Mouse (Mus musculus) stomach, embryonic 16.5 days (tissue): ENCODE data around the gene Ptprr. TPM values are rescaled to one million over a fixed set of nuclear protein-coding genes. Genes with fewer than 3 reads are reported as not detected.

Experiments used
- ATAC-seq: fragments of 200-750 bp; cut with Nextera tagmentation; 2 replicates; pipeline ENCODE4 v1.8.0; 2017; ENCODE audit warnings: moderate number of reproducible peaks, moderate TSS enrichment; ENCODE audit not compliant: insufficient read depth, low FRiP score
- H3K27ac ChIP-seq: fragments of 300-500 bp; sonication (generic); 2 replicates; pipeline ENCODE4 v1.5.1; 2014; ENCODE audit warnings: low read length
- H3K27me3 ChIP-seq: fragments of 300-500 bp; sonication (generic); 2 replicates; pipeline ENCODE4 v1.6.1; 2014; ENCODE audit warnings: low read length, control low read depth, mixed read lengths; ENCODE audit not compliant: control insufficient read depth, insufficient read depth
- H3K36me3 ChIP-seq: fragments of 300-500 bp; sonication (generic); 2 replicates; pipeline ENCODE4 v1.6.1; 2014; ENCODE audit warnings: low read length; ENCODE audit not compliant: control insufficient read depth, insufficient read depth
- H3K4me1 ChIP-seq: fragments of 300-500 bp; sonication (generic); 2 replicates; pipeline ENCODE4 v1.6.1; 2014; ENCODE audit warnings: low read length, control low read depth, mixed read lengths; ENCODE audit not compliant: control insufficient read depth, insufficient read depth
- H3K4me2 ChIP-seq: fragments of 300-500 bp; sonication (generic); 2 replicates; pipeline ENCODE4 v1.6.1; 2014; ENCODE audit warnings: low read depth, low read length, mixed read lengths
- H3K4me3 ChIP-seq: fragments of 300-500 bp; sonication (generic); replicated peaks from 2 replicates; pipeline ENCODE4 v1.5.1; 2014; ENCODE audit warnings: mild to moderate bottlenecking, low read length
- H3K9ac ChIP-seq: fragments of 300-500 bp; sonication (generic); 2 replicates; pipeline ENCODE4 v1.6.1; 2014; ENCODE audit warnings: low read length
- H3K9me3 ChIP-seq: fragments of 300-500 bp; sonication (generic); replicated peaks from 2 replicates; pipeline ENCODE4 v1.6.1; 2016; ENCODE audit warnings: low read length, control low read depth; ENCODE audit not compliant: control insufficient read depth
- WGBS: fragments of 180-500 bp; shearing (Covaris S2); extraction: QIAGEN DNeasy Blood & Tissue Kit; methylation state at CpG from one replicate; pipeline ENCODE4 v1.1.7; 2014; 5-methylcytosine and 5-hydroxymethylcytosine counted together
- polyA plus RNA-seq: library from polyadenylated mRNA; unstranded; fragments of >200 nt; fragmentation: Nextera tagmentation; extraction: Ambion mirVana; gene quantifications from 2 replicates; pipeline ENCODE4 v1.2.1, GENCODE M21; 2015

Ptprr gene
- polyA plus RNA-seq, 1 experiment from 2014 or later, result 2.3 TPM

GRCm38 (mm10) chr10:116309460-116309859 is 291.4 kb downstream of the Ptprr start:
- H3K9ac ChIP-seq, result no peak overlapping the region
- ATAC-seq, result no peak
- no peaks in the 10 kb centered on the region for H3K36me3 ChIP-seq
- no peak overlapping the region for H3K4me2 ChIP-seq
- H3K4me1 ChIP-seq, result no peaks in the 10 kb centered on the region
- no peaks in the 10 kb centered on the region for H3K9me3 ChIP-seq
- no peak overlapping the region for H3K27ac ChIP-seq
- no peaks in the 10 kb centered on the region for H3K27me3 ChIP-seq
- 74% methylated on average over 2 of the region's 2 CpGs for WGBS
- no peak overlapping the region for H3K4me3 ChIP-seq

- Histone ChIP-seq H3K27ac (no peak overlapping the region), H3K9ac (no peak overlapping the region), H3K27me3 (no peaks in the 10 kb centered on the region), H3K4me3 (no peak overlapping the region), H3K9me3 (no peaks in the 10 kb centered on the region), H3K4me1 (no peaks in the 10 kb centered on the region), H3K36me3 (no peaks in the 10 kb centered on the region), H3K4me2 (no peak overlapping the region)
- WGBS, result 34% methylated on average over 11 of the region's 11 CpGs
- ATAC-seq, result no peak
Measured at GRCm38 (mm10) chr10:116310516-116311210, 292.6 kb downstream of the Ptprr start.

GRCm38 (mm10) chr10:116319246-116319645 is 301.2 kb downstream of the Ptprr start:
- Histone ChIP-seq H3K4me2 (peak overlapping the region; percentile 32; the same call in 1 of the 2 replicates), H3K9me3 (no peaks in the 10 kb centered on the region), H3K27ac (no peak overlapping the region), H3K4me1 (no peaks in the 10 kb centered on the region), H3K36me3 (no peaks in the 10 kb centered on the region), H3K27me3 (no peaks in the 10 kb centered on the region), H3K4me3 (no peak overlapping the region), H3K9ac (no peak overlapping the region)
- no peak for ATAC-seq
- WGBS, result 18% methylated on average over 12 of the region's 12 CpGs

Other genes with a start within 250 kb of the Ptprr start
- gene Tspan8, start 201.4 kb upstream of the Ptprr start, polyA plus RNA-seq, result 130 and 145 TPM in 2 replicates
- gene 4933416C03Rik, start 95.7 kb downstream of the Ptprr start, polyA plus RNA-seq, result not detected in 2 replicates